Mouse (Mus musculus) midbrain, embryonic 15.5 days (tissue): ENCODE measurements around the gene Stk39. TPM values are rescaled to one million over a fixed set of nuclear protein-coding genes. Genes with fewer than 3 reads are reported as not detected.

Source experiments
- ATAC-seq: fragments of 200-750 bp; cut with Nextera tagmentation; replicated peaks from 2 replicates; pipeline ENCODE4 v1.8.0; 2017; ENCODE audit warnings: moderate TSS enrichment
- H3K27ac ChIP-seq: fragments of 300-500 bp; sonication (generic); 2 replicates; pipeline ENCODE4 v1.5.1; 2015; ENCODE audit warnings: mild to moderate bottlenecking, inconsistent platforms
- H3K27me3 ChIP-seq: fragments of 300-500 bp; sonication (generic); replicated peaks from 2 replicates; pipeline ENCODE4 v1.6.1; 2015; ENCODE audit warnings: inconsistent platforms
- H3K36me3 ChIP-seq: fragments of 300-500 bp; sonication (generic); replicated peaks from 2 replicates; pipeline ENCODE4 v1.6.1; 2015; ENCODE audit warnings: inconsistent platforms
- H3K4me1 ChIP-seq: fragments of 300-500 bp; sonication (generic); 2 replicates; pipeline ENCODE4 v1.6.1; 2015; ENCODE audit warnings: inconsistent platforms
- H3K4me2 ChIP-seq: fragments of 300-500 bp; sonication (generic); 2 replicates; pipeline ENCODE4 v1.6.1; 2015; ENCODE audit warnings: inconsistent platforms, mild to moderate bottlenecking, moderate library complexity
- H3K4me3 ChIP-seq: fragments of 300-500 bp; sonication (generic); 2 replicates; pipeline ENCODE4 v1.5.1; 2015; ENCODE audit warnings: mild to moderate bottlenecking, inconsistent platforms
- H3K9ac ChIP-seq: fragments of 300-500 bp; sonication (generic); 2 replicates; pipeline ENCODE4 v1.6.1; 2015; ENCODE audit warnings: mild to moderate bottlenecking, inconsistent platforms
- H3K9me3 ChIP-seq: fragments of 300-500 bp; sonication (generic); 2 replicates; pipeline ENCODE4 v1.6.1; 2016; ENCODE audit warnings: inconsistent platforms
- WGBS: fragments of 180-500 bp; shearing (Covaris S2); methylation state at CpG from one replicate; pipeline ENCODE4 v1.1.7; 2015; ENCODE audit warnings: mixed read lengths; 5-methylcytosine and 5-hydroxymethylcytosine counted together
- polyA plus RNA-seq: library from polyadenylated mRNA; unstranded; fragments of >200 nt; fragmentation: Nextera tagmentation; extraction: Ambion mirVana; gene quantifications from 2 replicates; pipeline ENCODE4 v1.2.1, GENCODE M21; 2015

The Stk39 gene
- polyA plus RNA-seq, 1 experiment from 2014 or later = 22.7 TPM

DNA sequence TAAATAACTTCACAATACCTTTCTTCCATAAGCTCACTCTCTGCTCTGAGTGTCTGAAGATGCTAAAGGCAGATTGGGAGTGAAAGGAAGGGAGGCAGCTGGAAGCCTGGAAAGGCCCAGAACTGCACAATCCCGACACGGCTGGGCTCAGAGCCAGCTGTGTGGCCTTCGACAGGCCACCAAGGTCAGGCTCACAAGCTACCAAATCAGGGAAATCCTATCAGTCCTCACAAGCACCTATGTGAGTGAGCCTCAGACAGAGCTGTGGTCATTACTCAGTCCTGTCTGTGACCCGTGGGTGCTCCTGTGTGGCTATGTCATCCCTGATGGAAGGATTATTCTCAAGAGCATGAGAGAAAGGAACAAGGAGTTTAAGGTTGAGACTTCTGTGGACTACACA lies 19.7 kb downstream of the Stk39 start:
- ATAC-seq = no peak
- no peaks in the 10 kb centered on the region for H3K9me3 ChIP-seq
- H3K4me1 ChIP-seq = no peaks in the 10 kb centered on the region
- H3K9ac ChIP-seq = no peak overlapping the region
- H3K27ac ChIP-seq = no peak overlapping the region
- no peak overlapping the region for H3K4me3 ChIP-seq
- WGBS = 93% methylated on average over 4 of the region's 4 CpGs
- H3K27me3 ChIP-seq = no peaks in the 10 kb centered on the region
- H3K36me3 ChIP-seq = no peaks in the 10 kb centered on the region
- no peak overlapping the region for H3K4me2 ChIP-seq

DNA sequence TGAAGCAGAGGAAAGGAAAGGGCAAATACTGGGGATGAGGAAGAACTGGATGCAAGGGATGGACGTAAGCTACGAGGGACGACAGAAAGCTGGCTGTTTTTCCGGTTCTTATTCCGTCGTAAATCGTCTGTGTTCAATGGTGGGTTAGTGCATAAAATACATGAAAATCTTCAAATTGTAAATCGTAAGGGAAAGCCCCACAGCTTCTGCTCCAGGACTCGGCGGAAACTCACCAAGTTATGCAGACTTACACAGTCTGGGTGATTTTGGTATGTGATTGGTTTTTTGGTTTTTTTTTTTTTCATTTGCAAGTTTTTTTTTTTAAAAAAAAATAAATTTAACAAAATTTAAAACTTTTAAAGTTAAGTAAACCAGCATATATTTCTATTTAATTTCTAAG lies 24.0 kb downstream of the Stk39 start:
- no peak for ATAC-seq
- H3K27me3 ChIP-seq = no peaks in the 10 kb centered on the region
- H3K27ac ChIP-seq = no peak overlapping the region
- H3K36me3 ChIP-seq = no peaks in the 10 kb centered on the region
- WGBS = 95% methylated on average over 10 of the region's 10 CpGs
- no peak overlapping the region for H3K4me2 ChIP-seq
- H3K9ac ChIP-seq = no peak overlapping the region
- no peak overlapping the region for H3K4me3 ChIP-seq
- H3K9me3 ChIP-seq = no peaks in the 10 kb centered on the region
- H3K4me1 ChIP-seq = no peaks in the 10 kb centered on the region

GRCm38 (mm10) chr2:68443141-68443540 lies 28.9 kb downstream of the Stk39 start:
- Histone ChIP-seq H3K4me3 (no peak overlapping the region), H3K4me2 (no peak overlapping the region), H3K9me3 (no peaks in the 10 kb centered on the region), H3K36me3 (no peaks in the 10 kb centered on the region), H3K27ac (no peak overlapping the region), H3K9ac (no peak overlapping the region), H3K27me3 (no peaks in the 10 kb centered on the region), H3K4me1 (peaks cover 13% of the 10 kb centered on the region)
- no peak for ATAC-seq
- 71% methylated on average over 6 of the region's 6 CpGs for WGBS

GRCm38 (mm10) chr2:68442113-68442717 lies 29.9 kb downstream of the Stk39 start:
- no peaks in the 10 kb centered on the region for H3K9me3 ChIP-seq
- H3K36me3 ChIP-seq = no peaks in the 10 kb centered on the region
- 0 out of 2 replicates have a peak overlapping the region, but pooled peaks have one; percentile 12 for H3K27ac ChIP-seq
- H3K9ac ChIP-seq = no peak overlapping the region
- H3K4me3 ChIP-seq = no peak overlapping the region
- 60% methylated on average over 5 of the region's 5 CpGs for WGBS
- no peak overlapping the region for H3K4me2 ChIP-seq
- H3K4me1 ChIP-seq = peaks cover 13% of the 10 kb centered on the region
- no peaks in the 10 kb centered on the region for H3K27me3 ChIP-seq
- no peak for ATAC-seq

- no peak for ATAC-seq
- Histone ChIP-seq H3K9me3 (no peaks in the 10 kb centered on the region), H3K4me2 (no peak overlapping the region), H3K27me3 (no peaks in the 10 kb centered on the region), H3K36me3 (no peaks in the 10 kb centered on the region), H3K27ac (no peak overlapping the region), H3K4me1 (peaks cover 32% of the 10 kb centered on the region), H3K4me3 (no peak overlapping the region), H3K9ac (no peak overlapping the region)
- WGBS = 89% methylated on average over 9 of the region's 9 CpGs
Measured at GRCm38 (mm10) chr2:68439614-68440013, 32.5 kb downstream of the Stk39 start.

- Histone ChIP-seq H3K27ac (no peak overlapping the region), H3K36me3 (no peaks in the 10 kb centered on the region), H3K4me3 (no peak overlapping the region), H3K9me3 (no peaks in the 10 kb centered on the region), H3K27me3 (no peaks in the 10 kb centered on the region), H3K9ac (no peak overlapping the region), H3K4me2 (no peak overlapping the region), H3K4me1 (peaks cover 32% of the 10 kb centered on the region)
- WGBS = 80% methylated on average over 5 of the region's 5 CpGs
- no peak for ATAC-seq
Measured at GRCm38 (mm10) chr2:68437920-68438319, 34.1 kb downstream of the Stk39 start.

DNA sequence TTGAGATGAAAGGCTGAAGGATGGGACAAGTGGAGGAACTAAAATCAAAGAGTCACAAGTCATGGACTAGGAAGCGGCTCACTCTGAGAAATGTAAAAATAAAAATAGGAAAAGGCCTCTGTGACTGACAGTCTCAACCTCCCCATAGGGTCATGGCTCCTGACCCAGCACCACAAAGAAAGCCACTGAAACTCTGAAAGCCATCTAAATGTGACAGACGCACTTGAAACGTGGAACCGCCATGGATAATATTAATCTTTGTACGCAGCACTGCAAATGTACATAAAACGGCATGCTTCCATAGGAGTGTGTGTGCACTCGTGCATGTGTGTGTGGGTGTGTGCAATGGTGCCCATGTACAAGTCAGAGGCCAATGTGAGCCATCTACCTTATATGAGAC lies 34.9 kb downstream of the Stk39 start:
- no peak overlapping the region for H3K4me2 ChIP-seq
- 92% methylated on average over 7 of the region's 7 CpGs for WGBS
- ATAC-seq = no peak

GRCm38 (mm10) chr2:68436305-68436704 lies 35.8 kb downstream of the Stk39 start:
- no peak for ATAC-seq
- Histone ChIP-seq H3K27me3 (no peaks in the 10 kb centered on the region), H3K9me3 (no peaks in the 10 kb centered on the region), H3K36me3 (no peaks in the 10 kb centered on the region), H3K4me1 (peaks cover 22% of the 10 kb centered on the region), H3K4me3 (no peak overlapping the region), H3K9ac (no peak overlapping the region), H3K4me2 (peak overlapping the region; percentile 34), H3K27ac (no peak overlapping the region)
- 60% methylated on average over 10 of the region's 10 CpGs for WGBS

More for the DNA sequence above, 34.9 kb downstream of the Stk39 start:
- Histone ChIP-seq H3K4me1 (peaks cover 26% of the 10 kb centered on the region), H3K9me3 (no peaks in the 10 kb centered on the region), H3K9ac (no peak overlapping the region), H3K4me3 (no peak overlapping the region), H3K27me3 (no peaks in the 10 kb centered on the region), H3K36me3 (no peaks in the 10 kb centered on the region), H3K27ac (no peak overlapping the region)

DNA sequence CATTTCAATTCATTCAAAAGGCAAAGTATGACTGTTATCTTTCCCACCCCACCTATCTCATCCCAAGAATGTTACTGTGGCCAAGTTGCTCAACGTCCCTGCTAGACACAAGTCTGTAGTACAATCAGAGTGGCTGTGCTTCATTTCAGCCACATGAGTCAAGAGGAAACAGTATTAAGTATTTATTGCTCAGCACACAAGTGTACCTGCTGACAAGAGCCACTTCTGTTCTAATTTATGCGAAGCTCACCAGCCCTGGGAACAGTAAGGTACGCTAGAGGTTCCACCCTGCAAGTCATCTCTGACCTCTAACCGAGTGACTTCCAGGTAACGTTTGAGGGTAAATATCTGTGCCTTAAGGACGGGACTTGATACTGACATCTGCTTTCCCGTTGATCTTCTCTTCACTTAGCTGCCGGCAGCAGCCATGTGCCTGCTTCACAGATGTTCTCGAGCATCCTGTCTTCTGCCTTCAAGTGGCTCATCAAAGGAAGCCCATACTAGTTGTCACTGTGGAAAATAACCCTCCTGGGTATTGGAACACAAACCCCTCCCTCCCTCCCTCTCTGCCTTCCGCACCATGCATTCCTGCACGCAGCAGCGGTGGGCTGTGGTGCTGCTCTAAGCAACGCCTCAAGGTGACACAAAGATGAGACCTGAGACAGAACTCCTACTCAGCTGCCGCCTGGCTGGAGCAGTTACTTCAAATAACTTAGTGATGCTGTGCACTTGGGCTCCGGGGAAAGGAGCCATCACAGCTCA lies 36.4 kb downstream of the Stk39 start:
- H3K9ac ChIP-seq = no peak overlapping the region
- no peak overlapping the region for H3K27ac ChIP-seq
- peaks cover 19% of the 10 kb centered on the region for H3K4me1 ChIP-seq
- H3K27me3 ChIP-seq = no peaks in the 10 kb centered on the region
- WGBS = 29% methylated on average over 15 of the region's 15 CpGs
- H3K4me2 ChIP-seq = peak overlapping the region; percentile 34
- ATAC-seq = peak; percentile 43
- no peaks in the 10 kb centered on the region for H3K36me3 ChIP-seq
- H3K4me3 ChIP-seq = no peak overlapping the region
- no peaks in the 10 kb centered on the region for H3K9me3 ChIP-seq

DNA sequence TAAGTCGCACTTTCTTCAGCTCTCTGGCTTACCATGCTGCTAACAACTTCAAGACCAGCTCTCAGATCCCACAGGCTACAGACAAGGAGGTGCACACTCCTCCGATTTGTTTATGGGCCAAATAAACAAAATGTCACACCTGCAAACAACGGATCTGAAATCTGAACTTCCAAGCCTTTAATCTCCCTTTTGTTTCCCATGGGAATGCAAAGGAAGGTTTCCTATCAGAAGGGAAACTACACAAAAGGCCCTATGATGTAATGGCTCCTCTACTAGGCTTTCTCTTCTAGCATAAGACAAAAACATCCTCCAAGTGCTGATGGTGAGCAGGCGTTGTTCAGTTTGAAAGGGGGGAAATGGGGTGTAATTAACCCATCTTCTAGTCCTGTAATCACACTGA lies 37.1 kb downstream of the Stk39 start:
- H3K4me1 ChIP-seq = peaks cover 19% of the 10 kb centered on the region

GRCm38 (mm10) chr2:68434576-68434975 lies 37.5 kb downstream of the Stk39 start:
- no peak for ATAC-seq
- Histone ChIP-seq H3K9ac (no peak overlapping the region), H3K4me2 (no peak overlapping the region), H3K27me3 (no peaks in the 10 kb centered on the region), H3K9me3 (no peaks in the 10 kb centered on the region), H3K27ac (no peak overlapping the region), H3K4me3 (no peak overlapping the region), H3K4me1 (peaks cover 19% of the 10 kb centered on the region), H3K36me3 (no peaks in the 10 kb centered on the region)
- WGBS = 32% methylated on average over 5 of the region's 5 CpGs

More for the DNA sequence above, 37.1 kb downstream of the Stk39 start:
- Histone ChIP-seq H3K4me2 (no peak overlapping the region), H3K36me3 (no peaks in the 10 kb centered on the region), H3K27ac (no peak overlapping the region), H3K27me3 (no peaks in the 10 kb centered on the region), H3K4me3 (no peak overlapping the region), H3K9me3 (no peaks in the 10 kb centered on the region), H3K9ac (no peak overlapping the region)
- 17% methylated on average over 4 of the region's 4 CpGs for WGBS
- no peak for ATAC-seq

GRCm38 (mm10) chr2:68433736-68434312 lies 38.2 kb downstream of the Stk39 start:
- no peak overlapping the region for H3K27ac ChIP-seq
- H3K4me1 ChIP-seq = peaks cover 19% of the 10 kb centered on the region
- no peak for ATAC-seq
- H3K9me3 ChIP-seq = no peaks in the 10 kb centered on the region
- H3K4me2 ChIP-seq = no peak overlapping the region
- no peak overlapping the region for H3K9ac ChIP-seq
- no peaks in the 10 kb centered on the region for H3K36me3 ChIP-seq
- no peak overlapping the region for H3K4me3 ChIP-seq
- WGBS = 86% methylated on average over 9 of the region's 9 CpGs
- H3K27me3 ChIP-seq = no peaks in the 10 kb centered on the region
